Mouse (Mus musculus): ENCODE data around the gene S1pr5.

DNA sequence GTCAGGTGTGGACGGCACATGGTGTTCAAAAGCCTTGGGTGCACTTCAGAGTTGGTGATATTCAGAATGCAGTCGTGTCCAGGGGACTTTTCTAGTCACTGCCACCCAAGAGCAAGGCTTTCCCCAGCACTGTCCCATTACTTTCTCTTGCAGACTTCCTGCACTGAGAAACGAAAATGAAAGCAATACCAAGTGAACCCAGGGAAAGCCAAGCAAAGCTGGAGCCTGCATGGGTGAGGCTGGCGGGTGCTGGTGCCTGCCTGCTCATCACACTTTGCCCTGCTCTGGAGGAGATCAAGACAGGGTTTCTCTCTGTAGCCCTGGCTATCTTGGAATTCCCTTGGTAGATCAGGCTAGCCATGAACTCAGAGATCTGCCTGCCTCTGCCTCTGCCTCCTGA lies 12.9 kb downstream of the S1pr5 start:
- TF ChIP-seq CTCF (conservative IDR thresholded peaks at IDR 0.05 in 1 of 2, IDR thresholded peaks at IDR 0.05 in 1 of 2; ENCODE audit: low read depth in 2 of 2, low read length in 2 of 2) (no peak), RAD21 (IDR thresholded peaks at IDR 0.05; ENCODE audit: low read depth, low read length) (no peak), MEF2A (IDR thresholded peaks at IDR 0.05; ENCODE audit: borderline replicate concordance, low read depth, low read length) (no peak), POLR2A (IDR thresholded peaks at IDR 0.05; ENCODE audit: low read depth, low read length) (no peak)

All from CH12.LX (cell line).